Mouse (Mus musculus) C2C12 (cell line): ENCODE measurements at regions not wholly inside any gene's neighbourhood (a gene's known extent, or its start where the extent isn't known, plus 50 kb on each side); places are given as distances from the start of the nearest gene placed in this dataset.

Experiments used
- CTCF ChIP-seq: IDR thresholded peaks from one replicate; pipeline ENCODE4 v1.5.1; 2011; ENCODE audit not compliant: control insufficient read depth, insufficient read depth, insufficient read length
- FOSL1 ChIP-seq: IDR thresholded peaks from one replicate; pipeline ENCODE4 v1.8.0; 2011; ENCODE audit warnings: mild to moderate bottlenecking, low read length; ENCODE audit not compliant: poor library complexity, insufficient read depth, severe bottlenecking
- MAX ChIP-seq: IDR thresholded peaks from one replicate; pipeline ENCODE4 v1.6.1; 2011; ENCODE audit warnings: mild to moderate bottlenecking, control low read depth
- MYOD1 ChIP-seq: IDR thresholded peaks from one replicate; pipeline ENCODE4 v1.6.1; 2011; ENCODE audit warnings: low read depth; ENCODE audit not compliant: control insufficient read depth, insufficient read length
- USF1 ChIP-seq: IDR thresholded peaks from one replicate; pipeline ENCODE4 v1.6.1; 2011; ENCODE audit warnings: low read depth, mild to moderate bottlenecking, control low read depth, moderate library complexity

DNA sequence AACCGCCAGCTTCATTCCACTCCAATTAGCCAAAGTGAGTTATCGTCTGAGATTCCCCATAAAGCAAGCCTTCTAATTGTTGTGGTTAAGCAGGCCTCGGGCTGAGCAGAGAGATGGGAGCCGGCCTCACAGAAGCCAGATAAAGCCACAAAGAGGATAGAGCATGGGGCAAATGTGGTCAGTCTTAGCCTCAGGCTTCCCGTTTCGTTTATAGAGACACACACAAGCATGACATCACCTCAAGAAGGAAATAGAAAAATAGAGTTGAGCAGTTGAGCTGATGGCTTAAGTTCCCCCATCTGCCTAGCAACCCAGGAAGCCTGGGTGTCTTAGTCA lies 125.5 kb downstream of the Ets2 start:
- TF ChIP-seq CTCF (no peak), FOSL1 (peak; percentile 79), MYOD1 (no peak), MAX (no peak), USF1 (no peak)
